Mouse (Mus musculus): ENCODE data around the gene Gm10972.
"Not testable (repeated sequence)": the region's sequence is repeated elsewhere in the genome, so short reads cannot be mapped to it uniquely, and the experiment has no call there.

The Gm10972 gene

GRCm38 (mm10) chr3:94642495-94643162, at the start of gene Gm10972:
TSS of gene Gm10972 (plus strand) at chr3:94643112.
- DNase-seq, result not testable (repeated sequence)

- no peak for DNase-seq
These were observed 47.0 kb upstream of the Gm10972 start for GRCm38 (mm10) chr3:94595871-94596287.

GRCm38 (mm10) chr3:94597224-94597779, 45.6 kb upstream of the Gm10972 start:
- no peak for DNase-seq

- peak; percentile 67 for DNase-seq
These were observed 41.0 kb upstream of the Gm10972 start for GRCm38 (mm10) chr3:94601959-94602358.

GRCm38 (mm10) chr3:94609621-94610020, 33.3 kb upstream of the Gm10972 start:
- no peak for DNase-seq

GRCm38 (mm10) chr3:94610581-94610980, 32.3 kb upstream of the Gm10972 start:
- DNase-seq, result no peak

- peak; percentile 29 for DNase-seq
These were observed 31.6 kb upstream of the Gm10972 start for GRCm38 (mm10) chr3:94611343-94611742.

- no peak for DNase-seq
These were observed 31.1 kb upstream of the Gm10972 start for GRCm38 (mm10) chr3:94611834-94612233.

GRCm38 (mm10) chr3:94612274-94612673, 30.6 kb upstream of the Gm10972 start:
- DNase-seq, result no peak

- no peak for DNase-seq
These were observed 29.5 kb upstream of the Gm10972 start for GRCm38 (mm10) chr3:94613258-94613878.

- peak; percentile 29 for DNase-seq
These were observed 26.2 kb upstream of the Gm10972 start for GRCm38 (mm10) chr3:94616717-94617116.

GRCm38 (mm10) chr3:94621740-94622507, 21.0 kb upstream of the Gm10972 start:
- DNase-seq, result no peak

GRCm38 (mm10) chr3:94622550-94622949, 20.4 kb upstream of the Gm10972 start:
- DNase-seq, result no peak

GRCm38 (mm10) chr3:94624281-94624680, 18.6 kb upstream of the Gm10972 start:
- no peak for DNase-seq

GRCm38 (mm10) chr3:94628712-94629111, 14.2 kb upstream of the Gm10972 start:
- no peak for DNase-seq

GRCm38 (mm10) chr3:94629876-94630275, 13.0 kb upstream of the Gm10972 start:
- DNase-seq, result no peak

GRCm38 (mm10) chr3:94648755-94649590, 6.1 kb downstream of the Gm10972 start:
- no peak for DNase-seq

- no peak for DNase-seq
These were observed 7.5 kb downstream of the Gm10972 start for GRCm38 (mm10) chr3:94650409-94650808.

- not testable (repeated sequence) for DNase-seq
These were observed 11.1 kb downstream of the Gm10972 start for GRCm38 (mm10) chr3:94653967-94654366.

- not testable (repeated sequence) for DNase-seq
These were observed 15.2 kb downstream of the Gm10972 start for GRCm38 (mm10) chr3:94657852-94658739.

GRCm38 (mm10) chr3:94658740-94659095, 15.8 kb downstream of the Gm10972 start, which contains the start of gene Tuft1:
TSS of gene Tuft1 (minus strand) at chr3:94658872.
- peak; percentile 74 for DNase-seq

Measured in cerebellum, adult 9-11 months (tissue).